Mouse (Mus musculus): ENCODE data around the gene Med27. TPM values are rescaled to one million over a fixed set of nuclear protein-coding genes. Genes with fewer than 3 reads are reported as not detected.

Gene Med27
- total and polyA plus RNA-seq, 3 experiments = 32.1 to 36.2 (median 33.6) TPM

GRCm38 (mm10) chr2:29383133-29383532 lies 36.5 kb downstream of the Med27 start:
- dilution Hi-C loops (cut with MboI; ENCODE audit: extremely low pct_ligation_motif_present, extremely low pct_unique_long_range_greater_than_20kb, low sequenced_read_pairs) = no loop called here
- Histone ChIP-seq H3K4me1 (ENCODE audit: control insufficient read depth in 1 of 2, insufficient read depth in 2 of 2) (peaks cover 13 to 47% of the 10 kb centered on the region in 2 experiments), H3K4me2 (ENCODE audit: insufficient read depth, low read depth, poor library complexity, severe bottlenecking) (no peak overlapping the region)

DNA sequence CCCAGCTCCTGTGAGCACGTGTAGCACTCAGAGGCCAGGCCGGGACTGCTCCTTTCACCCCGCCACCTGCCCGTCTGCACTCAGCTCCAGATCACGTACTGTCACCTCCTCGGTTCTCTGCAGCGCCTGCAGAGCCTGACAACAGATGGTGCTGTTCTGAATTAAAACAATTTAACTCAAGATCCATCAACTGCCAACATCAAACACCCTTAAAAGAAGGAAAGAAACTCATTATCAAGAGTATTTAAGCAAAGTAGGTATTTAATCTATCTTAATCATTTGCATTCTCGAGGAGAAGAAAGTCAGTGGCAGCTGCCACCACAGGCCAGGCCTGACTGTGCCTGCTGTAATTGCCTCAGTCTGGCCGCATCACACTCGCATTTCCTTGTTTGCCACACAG lies 38.8 kb downstream of the Med27 start:
- DNase-seq (ENCODE audit: extremely low read depth) = no peak
- Histone ChIP-seq H3K79me2 (replicated peaks; ENCODE audit: control insufficient read depth, extremely low read depth, insufficient read depth, poor library complexity, severe bottlenecking) (no peaks in the 10 kb centered on the region; the same call in 1 of the 2 replicates), H3K36me3 (replicated peaks in 1 of 2; ENCODE audit: control insufficient read depth in 1 of 2, insufficient read depth in 1 of 2, low read length in 1 of 2) (peaks cover 0 to 36% of the 10 kb centered on the region in 2 experiments), H3K9ac (ENCODE audit: insufficient read depth, low read depth) (no peak overlapping the region), H3K4me2 (ENCODE audit: insufficient read depth, low read depth, poor library complexity, severe bottlenecking) (no peak overlapping the region), H3K27me3 (replicated peaks) (no peaks in the 10 kb centered on the region), H3K27ac (ENCODE audit: insufficient read depth, low read depth) (no peak overlapping the region), H3K4me1 (ENCODE audit: control insufficient read depth in 1 of 2, insufficient read depth in 2 of 2) (peaks cover 13 to 62% of the 10 kb centered on the region in 2 experiments), H3K9me3 (replicated peaks; ENCODE audit: low read length) (no peaks in the 10 kb centered on the region), H3K4me3 (replicated peaks in 1 of 3; ENCODE audit: low read depth in 2 of 3, low read length in 2 of 3, poor library complexity in 1 of 3) (no peak overlapping the region)
- no peak for TF ChIP-seq HCFC1 (IDR thresholded peaks at IDR 0.05; ENCODE audit: low read depth, low read length)
- no peak for TF ChIP-seq USF2 (conservative IDR thresholded peaks at IDR 0.05; ENCODE audit: low read depth, low read length)
- TF ChIP-seq POLR2A (IDR thresholded peaks at IDR 0.05; ENCODE audit: low read depth, low read length) = no peak
- TF ChIP-seq ZNF384 (IDR thresholded peaks at IDR 0.05; ENCODE audit: low read depth, low read length) = no peak
- no peak for TF ChIP-seq KAT2A (IDR thresholded peaks at IDR 0.05; ENCODE audit: insufficient replicate concordance, low read length)
- 0 out of 4 replicates have a peak, but pooled peaks of 1 of the 2 experiments have one; percentile 0 for TF ChIP-seq CTCF (conservative IDR thresholded peaks at IDR 0.05 in 1 of 2, IDR thresholded peaks at IDR 0.05 in 1 of 2; ENCODE audit: low read depth in 2 of 2, low read length in 2 of 2)
- dilution Hi-C loops (cut with MboI; ENCODE audit: extremely low pct_ligation_motif_present, extremely low pct_unique_long_range_greater_than_20kb, low sequenced_read_pairs) = no loop called here
- in situ Hi-C loops (cut with MboI; ENCODE audit: low pct_ligation_motif_present, low pct_unique_long_range_greater_than_20kb, low sequenced_read_pairs) = no loop called here

More at GRCm38 (mm10) chr2:29383133-29383532, 36.5 kb downstream of the Med27 start:
- TF ChIP-seq MEF2A (IDR thresholded peaks at IDR 0.05; ENCODE audit: borderline replicate concordance, low read depth, low read length) = peak; percentile 88
- TF ChIP-seq HCFC1 (IDR thresholded peaks at IDR 0.05; ENCODE audit: low read depth, low read length) = no peak
- Histone ChIP-seq H3K27me3 (replicated peaks) (no peaks in the 10 kb centered on the region), H3K9me3 (replicated peaks; ENCODE audit: low read length) (no peaks in the 10 kb centered on the region), H3K4me3 (replicated peaks in 1 of 3; ENCODE audit: low read depth in 2 of 3, low read length in 2 of 3, poor library complexity in 1 of 3) (no peak overlapping the region), H3K27ac (ENCODE audit: insufficient read depth, low read depth) (no peak overlapping the region), H3K79me2 (replicated peaks; ENCODE audit: control insufficient read depth, extremely low read depth, insufficient read depth, poor library complexity, severe bottlenecking) (no peaks in the 10 kb centered on the region), H3K36me3 (replicated peaks in 1 of 2; ENCODE audit: control insufficient read depth in 1 of 2, insufficient read depth in 1 of 2, low read length in 1 of 2) (peaks cover 0 to 39% of the 10 kb centered on the region in 2 experiments), H3K9ac (ENCODE audit: insufficient read depth, low read depth) (no peak overlapping the region)
- DNase-seq (ENCODE audit: extremely low read depth) = peak; percentile 50
- in situ Hi-C loops (cut with MboI; ENCODE audit: low pct_ligation_motif_present, low pct_unique_long_range_greater_than_20kb, low sequenced_read_pairs) = no loop called here

GRCm38 (mm10) chr2:29387268-29387667 lies 40.6 kb downstream of the Med27 start:
- Histone ChIP-seq H3K27me3 (replicated peaks) (no peaks in the 10 kb centered on the region), H3K9ac (ENCODE audit: insufficient read depth, low read depth) (no peak overlapping the region), H3K4me3 (replicated peaks in 1 of 3; ENCODE audit: low read depth in 2 of 3, low read length in 2 of 3, poor library complexity in 1 of 3) (no peak overlapping the region), H3K27ac (ENCODE audit: insufficient read depth, low read depth) (no peak overlapping the region), H3K36me3 (replicated peaks in 1 of 2; ENCODE audit: control insufficient read depth in 1 of 2, insufficient read depth in 1 of 2, low read length in 1 of 2) (peaks cover 0 to 31% of the 10 kb centered on the region in 2 experiments), H3K79me2 (replicated peaks; ENCODE audit: control insufficient read depth, extremely low read depth, insufficient read depth, poor library complexity, severe bottlenecking) (no peaks in the 10 kb centered on the region; the same call in 1 of the 2 replicates), H3K4me2 (ENCODE audit: insufficient read depth, low read depth, poor library complexity, severe bottlenecking) (no peak overlapping the region), H3K9me3 (replicated peaks; ENCODE audit: low read length) (no peaks in the 10 kb centered on the region), H3K4me1 (ENCODE audit: control insufficient read depth in 1 of 2, insufficient read depth in 2 of 2) (peaks cover 15 to 70% of the 10 kb centered on the region in 2 experiments)
- in situ Hi-C loops (cut with MboI; ENCODE audit: low pct_ligation_motif_present, low pct_unique_long_range_greater_than_20kb, low sequenced_read_pairs) (no loop called here), dilution Hi-C loops (cut with MboI; ENCODE audit: extremely low pct_ligation_motif_present, extremely low pct_unique_long_range_greater_than_20kb, low sequenced_read_pairs) (no loop called here)
- DNase-seq (ENCODE audit: extremely low read depth) = no peak
- no peak for TF ChIP-seq MYC (IDR thresholded peaks at IDR 0.05; ENCODE audit: low read depth, low read length)
- TF ChIP-seq E2F4 (IDR thresholded peaks at IDR 0.05; ENCODE audit: insufficient replicate concordance, low read depth, low read length) = no peak
- no peak for TF ChIP-seq PAX5 (IDR thresholded peaks at IDR 0.05; ENCODE audit: low read length)
- no peak for TF ChIP-seq CHD1 (IDR thresholded peaks at IDR 0.05; ENCODE audit: low read depth, low read length)

All from CH12.LX (cell line).